Mouse (Mus musculus) splenic B cell, adult 2 months (primary cell): ENCODE measurements at regions not wholly inside any gene's neighbourhood (a gene's known extent, or its start where the extent isn't known, plus 50 kb on each side); places are given as distances from the start of the nearest gene placed in this dataset.
"Not testable (repeated sequence)": the region's sequence is repeated elsewhere in the genome, so short reads cannot be mapped to it uniquely, and the experiment has no call there.

Experiments used
- DNase-seq: peaks from one replicate; pipeline ENCODE4 v3.0.0-alpha.2; 2011; ENCODE audit warnings: low read depth, low spot score
- H3K27me3 ChIP-seq: 2 replicates; pipeline ENCODE4 v1.6.1; 2012; ENCODE audit warnings: mild to moderate bottlenecking, low read length, moderate library complexity, mixed read lengths; ENCODE audit not compliant: control insufficient read depth, poor library complexity, insufficient read depth, severe bottlenecking
- H3K36me3 ChIP-seq: 2 replicates; pipeline ENCODE4 v1.6.1; 2012; ENCODE audit warnings: mild to moderate bottlenecking, low read length, moderate library complexity, mixed read lengths; ENCODE audit not compliant: control insufficient read depth, poor library complexity, insufficient read depth, severe bottlenecking

- Histone ChIP-seq H3K36me3 (no peaks in the 10 kb centered on the region), H3K27me3 (no peaks in the 10 kb centered on the region)
- DNase-seq: no peak
Measured at GRCm38 (mm10) chr1:194496424-194496823, 121.6 kb upstream of the Plxna2 start.

GRCm38 (mm10) chr1:194491111-194491510 is 126.9 kb upstream of the Plxna2 start:
- no peak for DNase-seq
- H3K36me3 ChIP-seq: no peaks in the 10 kb centered on the region
- H3K27me3 ChIP-seq: no peaks in the 10 kb centered on the region

- no peaks in the 10 kb centered on the region for H3K27me3 ChIP-seq
- no peak for DNase-seq
- no peaks in the 10 kb centered on the region for H3K36me3 ChIP-seq
Measured at GRCm38 (mm10) chr1:194488126-194488525, 129.9 kb upstream of the Plxna2 start.

GRCm38 (mm10) chr1:194482717-194483059 is 135.3 kb upstream of the Plxna2 start:
- Histone ChIP-seq H3K27me3 (no peaks in the 10 kb centered on the region), H3K36me3 (no peaks in the 10 kb centered on the region)
- DNase-seq: no peak

GRCm38 (mm10) chr1:194482001-194482716 is 135.9 kb upstream of the Plxna2 start:
- no peak for DNase-seq
- Histone ChIP-seq H3K27me3 (no peaks in the 10 kb centered on the region), H3K36me3 (no peaks in the 10 kb centered on the region)

- not testable (repeated sequence) for DNase-seq, H3K36me3 ChIP-seq, H3K27me3 ChIP-seq
Measured at GRCm38 (mm10) chr1:194471281-194471680, 146.7 kb upstream of the Plxna2 start.

- Histone ChIP-seq H3K27me3 (no peaks in the 10 kb centered on the region), H3K36me3 (no peaks in the 10 kb centered on the region)
- no peak for DNase-seq
Measured at GRCm38 (mm10) chr1:194452480-194452879, 165.5 kb upstream of the Plxna2 start.

GRCm38 (mm10) chr1:194443681-194444080 is 174.3 kb upstream of the Plxna2 start:
- no peak for DNase-seq
- Histone ChIP-seq H3K27me3 (no peaks in the 10 kb centered on the region), H3K36me3 (no peaks in the 10 kb centered on the region)

GRCm38 (mm10) chr1:194437301-194437700 is 180.7 kb upstream of the Plxna2 start:
- H3K27me3 ChIP-seq: no peaks in the 10 kb centered on the region
- DNase-seq: no peak
- H3K36me3 ChIP-seq: no peaks in the 10 kb centered on the region

- no peaks in the 10 kb centered on the region for H3K36me3 ChIP-seq
- H3K27me3 ChIP-seq: no peaks in the 10 kb centered on the region
- DNase-seq: no peak
Measured at GRCm38 (mm10) chr1:194435060-194435459, 183.0 kb upstream of the Plxna2 start.

- DNase-seq: no peak
- Histone ChIP-seq H3K27me3 (no peaks in the 10 kb centered on the region), H3K36me3 (no peaks in the 10 kb centered on the region)
Measured at GRCm38 (mm10) chr1:194428586-194428985, 189.4 kb upstream of the Plxna2 start.

- Histone ChIP-seq H3K36me3 (no peaks in the 10 kb centered on the region), H3K27me3 (no peaks in the 10 kb centered on the region)
- no peak for DNase-seq
Measured at GRCm38 (mm10) chr1:194426293-194426692, 191.7 kb upstream of the Plxna2 start.

GRCm38 (mm10) chr1:194424201-194424600 is 193.8 kb upstream of the Plxna2 start:
- H3K36me3 ChIP-seq: no peaks in the 10 kb centered on the region
- H3K27me3 ChIP-seq: no peaks in the 10 kb centered on the region
- DNase-seq: no peak

GRCm38 (mm10) chr1:194412193-194412592 is 205.8 kb upstream of the Plxna2 start:
- DNase-seq: no peak
- Histone ChIP-seq H3K36me3 (no peaks in the 10 kb centered on the region), H3K27me3 (no peaks in the 10 kb centered on the region)

GRCm38 (mm10) chr1:194411788-194412187 is 206.2 kb upstream of the Plxna2 start:
- no peaks in the 10 kb centered on the region for H3K36me3 ChIP-seq
- no peak for DNase-seq
- no peaks in the 10 kb centered on the region for H3K27me3 ChIP-seq

GRCm38 (mm10) chr1:194399281-194399680 is 218.7 kb upstream of the Plxna2 start:
- Histone ChIP-seq H3K27me3 (no peaks in the 10 kb centered on the region), H3K36me3 (no peaks in the 10 kb centered on the region)
- no peak for DNase-seq
